Mouse (Mus musculus) lung, postnatal 25 days (tissue): ENCODE results near the gene Mllt6.
"Not testable (repeated sequence)": the region's sequence is repeated elsewhere in the genome, so short reads cannot be mapped to it uniquely, and the experiment has no call there.

Experiments
- DNase-seq: peaks from one replicate; pipeline ENCODE4 v3.0.0; 2022; ENCODE audit warnings: low spot score

Mllt6 gene

DNA sequence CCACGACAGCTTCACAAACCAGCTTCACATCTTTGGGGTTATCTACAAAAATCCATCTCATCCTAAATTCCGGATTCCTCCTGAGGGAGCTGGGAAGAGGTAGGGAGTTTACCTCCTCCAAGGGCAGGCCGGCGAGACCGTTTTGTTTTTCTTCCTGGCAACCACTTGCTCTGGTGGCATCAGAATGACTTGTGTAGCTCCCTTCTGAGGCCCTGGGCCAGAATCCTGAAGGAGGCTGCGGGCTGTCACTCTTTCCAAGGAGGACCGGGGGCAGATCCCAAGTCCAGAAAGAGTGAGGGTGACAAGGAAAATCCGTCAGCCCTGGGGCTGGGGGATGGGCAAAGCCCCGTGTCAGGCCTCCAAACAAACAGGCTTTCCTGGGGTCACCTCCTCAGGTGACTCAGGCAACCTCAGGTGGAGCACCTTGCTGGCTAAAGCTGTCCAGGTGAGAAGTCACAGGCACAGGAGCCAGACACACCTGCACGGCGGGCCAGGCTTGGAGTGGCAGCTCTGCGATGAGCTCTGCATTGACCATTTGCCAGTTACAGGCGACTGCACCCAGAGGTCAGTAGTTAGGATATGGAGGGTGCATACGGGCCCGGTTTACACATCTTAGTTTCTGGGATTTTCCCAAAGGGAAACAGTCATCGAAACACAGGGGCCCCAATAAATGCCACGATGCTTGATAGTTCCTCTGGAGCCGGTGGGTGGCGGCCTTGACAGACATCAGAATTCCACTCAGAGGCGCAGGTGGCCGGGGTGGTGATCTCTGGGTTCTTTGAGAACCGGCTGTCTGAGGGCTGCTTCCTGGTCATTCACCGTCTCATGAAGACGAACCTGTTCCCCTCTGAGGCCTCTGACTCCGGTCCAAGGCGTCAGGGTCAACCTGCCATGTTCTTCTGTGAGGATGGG lies 54.4 kb downstream of the Mllt6 start:
- no peak for DNase-seq

DNA sequence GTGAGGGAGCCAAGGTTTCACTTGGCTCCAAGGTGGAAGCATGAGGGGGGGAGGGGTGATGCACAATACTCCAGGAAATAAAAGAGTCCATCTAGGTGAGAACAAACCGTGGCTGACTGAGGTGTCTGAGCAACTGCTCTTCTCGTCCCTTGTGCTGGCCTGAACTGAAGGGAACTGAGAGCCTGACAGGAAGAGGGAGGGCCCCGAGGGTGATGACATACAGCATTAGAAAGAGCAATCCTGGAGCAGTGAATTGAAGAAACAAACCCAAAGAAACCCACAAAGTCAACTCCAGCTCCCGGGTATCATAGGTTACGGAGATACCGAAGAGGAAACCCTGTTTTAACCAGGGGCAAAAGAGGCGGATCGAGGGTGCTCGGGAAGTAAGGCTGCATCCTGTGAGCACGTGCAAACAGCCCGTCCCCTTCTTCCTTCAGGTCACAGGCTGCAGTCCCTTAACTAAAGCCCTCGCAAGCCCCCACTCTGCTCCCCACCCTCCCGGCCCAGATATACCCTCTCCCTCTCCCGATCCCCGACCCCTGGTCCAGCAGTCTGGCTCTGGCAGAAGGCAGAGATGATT lies 55.2 kb downstream of the Mllt6 start:
- DNase-seq = peak; percentile 46

DNA sequence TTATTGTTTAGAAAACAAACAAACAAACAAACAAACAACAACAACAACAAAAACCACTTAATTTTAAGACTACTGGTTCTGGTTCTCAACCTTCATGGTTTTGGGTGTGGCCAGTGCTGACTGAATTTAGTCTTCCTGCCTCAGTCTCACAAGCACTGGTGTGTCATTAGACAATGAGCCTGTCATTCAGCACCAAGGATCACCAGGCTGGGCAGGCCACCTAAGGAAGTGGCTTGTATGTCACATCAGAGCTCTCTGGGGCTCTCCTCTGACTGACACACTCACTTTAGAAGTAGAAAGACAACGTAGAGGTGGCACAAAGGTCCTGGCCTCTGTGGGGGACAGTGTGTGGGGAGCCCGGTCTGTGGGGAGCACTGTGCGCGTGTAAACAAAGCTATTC lies 55.8 kb downstream of the Mllt6 start:
- no peak for DNase-seq

DNA sequence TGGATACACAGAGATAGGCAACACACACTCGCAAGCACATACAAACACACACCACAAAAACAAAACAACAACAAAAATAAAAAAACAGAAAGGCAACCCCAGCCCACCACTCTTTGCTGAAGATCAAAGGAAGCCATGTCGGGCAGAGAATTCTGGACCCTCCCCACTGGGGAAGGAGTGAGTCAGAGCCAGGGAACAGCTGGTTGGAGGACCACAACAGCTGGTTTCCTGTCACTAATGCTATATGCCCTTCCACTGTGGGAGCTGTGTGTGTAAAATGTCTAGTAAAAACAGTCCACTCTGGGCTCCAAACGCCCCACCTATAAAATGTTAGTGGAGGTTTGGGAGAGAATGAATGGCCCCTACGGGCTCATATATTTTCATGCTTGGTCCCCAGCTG lies 58.1 kb downstream of the Mllt6 start:
- DNase-seq = no peak

DNA sequence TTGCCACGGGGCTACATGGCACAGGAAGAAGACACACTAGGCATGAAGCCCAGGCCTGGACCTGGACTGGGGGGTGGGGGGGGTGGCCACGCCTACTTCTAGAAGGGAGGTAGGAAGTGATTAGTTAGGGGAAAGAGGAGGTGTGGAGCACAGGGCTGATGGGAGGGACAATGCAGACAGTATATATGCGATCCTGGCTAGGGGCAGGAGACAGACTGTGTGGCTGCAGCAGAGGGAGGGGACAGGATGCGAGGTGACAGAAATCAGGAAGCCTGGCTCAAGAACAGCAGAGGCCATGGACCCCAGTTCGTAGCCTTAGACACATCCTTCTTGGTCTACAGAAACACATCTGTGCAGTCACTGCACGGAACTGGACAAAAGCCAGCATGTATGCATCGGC lies 60.5 kb downstream of the Mllt6 start:
- no peak for DNase-seq

DNA sequence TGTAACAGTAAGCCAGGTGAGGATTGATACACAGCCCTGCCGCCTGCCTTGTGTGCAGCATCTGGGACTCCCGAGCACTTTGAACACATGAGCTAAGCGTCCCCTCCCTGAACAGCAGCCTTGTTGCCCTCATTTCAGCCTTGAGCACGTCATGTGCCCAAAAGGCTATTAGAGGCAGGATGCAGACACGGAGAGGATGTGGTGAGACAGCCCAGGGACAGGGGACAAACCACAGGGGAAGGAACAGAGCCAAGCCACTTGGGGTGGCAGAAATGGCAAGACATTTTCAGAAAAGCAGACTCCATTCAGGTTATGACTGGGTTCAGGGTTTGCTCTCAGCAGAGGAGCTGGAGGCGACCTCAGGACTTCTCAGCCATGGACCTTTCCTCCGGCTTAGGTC lies 65.1 kb downstream of the Mllt6 start:
- DNase-seq = peak; percentile 36

DNA sequence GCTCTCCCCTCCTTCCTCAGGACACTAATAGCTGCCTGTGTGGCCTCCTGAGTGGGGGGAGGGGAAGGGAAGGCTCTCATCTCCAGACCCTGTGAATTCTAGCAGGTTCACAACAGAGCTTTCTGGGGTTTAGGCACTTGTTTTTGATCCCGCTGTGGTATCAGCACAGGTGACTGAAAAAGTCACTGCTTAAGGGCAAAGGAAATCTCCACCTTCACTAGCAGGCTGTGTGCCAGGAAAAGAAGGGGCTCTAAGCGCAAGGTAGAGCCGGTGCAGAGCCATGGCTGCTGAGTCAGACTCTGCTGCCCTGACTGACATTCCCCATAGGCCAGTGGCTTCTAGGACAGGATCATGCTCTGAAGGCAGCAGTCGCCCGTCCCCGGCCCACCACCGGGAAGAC lies 65.5 kb downstream of the Mllt6 start:
- no peak for DNase-seq

DNA sequence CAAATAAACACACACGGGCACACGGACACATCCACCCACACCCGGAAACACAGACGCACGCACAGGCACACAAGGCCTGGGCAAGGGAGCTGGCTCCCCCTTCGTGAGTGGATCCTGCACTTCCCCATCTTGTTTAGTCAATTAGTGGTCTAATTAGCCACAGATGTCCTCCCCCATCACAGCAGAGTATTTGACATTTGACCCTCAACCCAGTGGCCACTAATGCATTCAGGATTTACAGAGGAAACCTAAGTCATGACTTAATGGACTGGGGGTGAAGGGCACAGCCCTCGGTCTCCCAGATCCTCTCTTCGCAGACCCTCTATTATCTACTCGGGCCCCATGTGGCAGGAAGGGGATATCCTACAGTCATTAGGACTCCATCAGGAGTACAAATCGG lies 70.5 kb downstream of the Mllt6 start:
- no peak for DNase-seq

DNA sequence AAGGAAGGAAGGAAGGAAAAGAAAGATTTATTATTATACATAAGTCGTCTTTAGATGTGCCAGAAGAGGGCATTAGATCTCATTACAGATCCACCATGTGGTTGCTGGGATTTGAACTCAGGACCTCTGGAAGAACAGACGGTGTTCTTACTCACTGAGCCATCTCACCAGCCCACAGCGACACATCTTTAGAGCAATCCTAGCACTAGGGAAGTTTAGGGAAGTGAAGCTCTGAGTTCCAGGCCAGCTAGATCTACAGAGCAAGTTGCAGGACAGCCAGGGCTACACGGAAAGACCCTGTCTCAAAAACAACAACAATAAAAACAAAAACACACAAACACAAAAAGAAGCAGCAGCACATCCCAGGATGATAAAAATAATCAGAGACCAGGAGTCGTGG lies 71.6 kb downstream of the Mllt6 start:
- DNase-seq = not testable (repeated sequence)
